Mouse (Mus musculus) WW6 (cell line): ENCODE data around the gene Acap1.
"Not testable (repeated sequence)": the region's sequence is repeated elsewhere in the genome, so short reads cannot be mapped to it uniquely, and the experiment has no call there.

ENCODE experiments used
- DNase-seq: peaks from one replicate; pipeline ENCODE4 v3.0.0-alpha.2; 2013; ENCODE audit warnings: low read depth, low spot score

Gene Acap1

DNA sequence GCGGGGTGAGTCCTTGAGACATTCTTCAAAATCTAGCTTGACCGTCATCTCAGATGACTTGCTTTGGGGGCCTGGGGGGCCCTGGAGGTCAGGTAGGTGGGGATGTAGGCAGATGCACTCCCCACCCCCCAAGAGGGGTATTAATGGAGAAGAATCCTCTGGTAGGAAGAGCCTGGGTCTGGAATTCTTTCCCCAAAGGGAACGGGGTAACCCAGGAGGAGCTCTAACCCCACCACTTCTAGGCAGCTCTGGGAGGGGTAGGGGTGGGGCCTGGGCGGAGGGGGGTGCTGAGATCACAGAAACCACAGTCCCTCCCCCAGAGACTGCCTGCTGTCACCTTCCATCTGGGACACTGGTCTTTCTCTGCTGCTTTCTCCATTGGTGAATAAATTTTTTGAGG lies at the start of gene Acap1:
TSS of gene Acap1 (minus strand) at position 249 of the 400 bp plus-strand sequence.
- DNase-seq, result no peak

DNA sequence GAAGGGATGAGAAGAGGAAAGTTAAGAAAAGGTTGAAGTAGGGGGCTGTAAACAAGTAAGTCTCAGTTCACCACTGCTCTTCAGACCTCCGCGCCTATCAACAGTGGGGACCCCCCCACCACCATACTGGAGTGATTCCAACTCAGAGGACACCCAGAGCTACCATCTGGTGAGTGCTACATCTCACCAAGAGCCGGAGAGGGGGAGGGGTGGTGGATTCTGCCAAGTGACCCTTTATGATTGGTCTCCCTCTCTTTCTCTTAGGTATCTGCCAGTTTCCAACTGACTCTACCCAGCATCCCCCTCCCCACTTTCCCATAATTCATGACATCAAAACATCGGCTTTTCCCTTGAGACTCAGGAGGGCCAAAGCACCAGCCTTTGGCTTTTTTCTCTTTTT lies 45.6 kb upstream of the Acap1 start:
- no peak for DNase-seq

DNA sequence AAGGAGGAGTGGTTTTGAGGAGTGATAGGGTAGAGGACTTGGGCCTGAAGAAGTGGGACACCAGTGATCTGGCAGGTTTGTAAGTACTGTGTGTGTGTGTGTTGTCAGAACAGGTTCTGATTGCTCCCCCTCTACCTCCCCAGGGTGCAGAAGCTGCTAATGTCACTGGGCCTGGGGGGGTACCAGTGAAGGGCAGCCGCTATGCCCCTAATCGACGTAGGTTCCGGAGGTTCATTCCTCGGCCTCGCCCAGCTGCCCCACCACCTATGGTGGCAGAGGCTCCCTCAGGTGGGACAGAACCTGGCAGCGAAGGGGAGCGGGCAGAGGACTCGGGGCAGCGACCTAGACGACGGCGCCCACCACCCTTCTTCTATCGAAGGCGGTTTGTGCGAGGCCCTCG lies 44.4 kb upstream of the Acap1 start:
- no peak for DNase-seq

DNA sequence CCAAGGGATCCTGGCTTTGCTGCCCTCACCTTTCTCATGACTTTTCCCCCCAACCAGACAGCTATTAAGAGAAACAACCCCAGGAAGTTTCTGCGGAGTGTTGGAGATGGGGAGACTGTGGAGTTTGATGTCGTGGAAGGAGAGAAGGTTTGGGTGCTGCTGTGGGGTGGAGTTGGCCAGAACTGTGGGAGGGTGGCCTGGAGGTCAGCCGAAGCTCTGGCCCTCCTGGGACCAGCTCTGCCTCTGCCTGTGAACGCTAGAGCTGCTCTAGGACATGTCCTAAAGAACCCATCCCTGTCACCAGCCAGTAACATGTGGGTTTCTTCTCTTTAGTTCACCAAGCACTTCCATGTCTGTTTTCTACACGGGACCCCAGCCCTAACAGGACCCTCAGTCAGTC lies 43.8 kb upstream of the Acap1 start:
- DNase-seq, result no peak

DNA sequence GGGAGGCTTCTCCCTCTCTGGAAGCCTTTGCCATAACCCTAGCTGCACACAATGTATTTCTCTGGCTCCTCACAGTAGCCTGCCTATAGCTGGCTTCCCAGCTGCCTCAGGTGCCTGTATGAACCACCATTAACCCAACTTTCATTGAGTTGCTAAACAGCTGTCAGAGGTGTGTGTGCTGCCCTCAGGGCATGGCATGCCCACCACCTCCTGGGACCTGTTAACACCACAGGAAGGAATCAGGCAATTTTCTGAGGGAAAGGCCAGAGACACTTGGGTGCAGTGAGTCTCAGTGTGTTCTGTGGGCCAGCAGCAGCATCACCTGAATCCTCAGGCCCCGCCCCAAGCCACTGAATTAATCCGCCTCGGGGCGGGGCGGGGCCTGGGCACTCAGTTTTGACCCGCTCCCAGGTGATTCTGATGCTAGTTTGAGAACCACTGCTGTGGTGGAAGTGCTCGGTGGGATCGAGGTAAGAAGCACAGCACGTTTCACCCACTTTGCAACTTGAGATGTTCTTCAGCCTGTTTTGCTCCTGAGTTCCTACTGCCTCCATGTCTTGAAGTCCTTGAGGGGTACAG lies 43.2 kb upstream of the Acap1 start:
- no peak for DNase-seq

DNA sequence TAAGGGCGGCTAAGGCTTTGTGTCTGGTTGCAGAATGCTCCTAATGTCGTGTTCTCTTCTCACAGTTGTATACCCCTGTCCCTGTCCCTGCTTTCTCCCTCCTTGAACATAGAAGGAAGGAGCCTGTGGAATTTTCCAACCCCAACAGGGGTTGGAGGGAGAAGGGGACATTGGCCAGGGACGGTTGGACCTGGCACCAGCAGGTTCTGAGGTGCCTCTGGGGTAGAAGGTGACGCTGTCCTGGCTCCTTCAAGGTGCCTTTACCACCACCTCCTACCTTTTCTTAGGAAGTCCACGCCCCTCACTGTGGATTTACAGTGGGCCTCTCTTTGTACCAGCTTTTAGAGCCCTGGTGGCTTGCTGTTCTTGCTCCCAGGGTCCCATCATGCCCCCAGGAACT lies 42.5 kb upstream of the Acap1 start:
- no peak for DNase-seq

DNA sequence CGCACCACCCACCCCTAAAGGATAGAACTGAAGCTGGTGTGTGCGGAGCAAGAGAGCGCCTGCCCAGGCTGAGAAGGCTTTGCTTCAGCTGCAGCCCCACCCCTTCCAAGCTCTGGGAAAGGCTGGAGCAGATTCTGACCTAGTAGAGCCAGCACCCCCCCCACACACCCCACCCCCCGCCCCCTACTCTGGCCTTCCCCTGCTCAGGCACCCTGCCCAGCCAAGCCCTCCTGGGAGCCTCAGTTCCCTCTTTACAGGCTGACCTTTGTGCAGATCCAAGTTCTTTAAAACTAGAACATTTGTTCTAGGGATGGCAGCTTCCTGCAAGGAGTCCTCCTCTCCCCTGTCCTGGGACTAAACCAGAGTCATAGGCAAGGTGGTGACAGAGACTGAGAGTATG lies 42.0 kb upstream of the Acap1 start:
- no peak for DNase-seq

DNA sequence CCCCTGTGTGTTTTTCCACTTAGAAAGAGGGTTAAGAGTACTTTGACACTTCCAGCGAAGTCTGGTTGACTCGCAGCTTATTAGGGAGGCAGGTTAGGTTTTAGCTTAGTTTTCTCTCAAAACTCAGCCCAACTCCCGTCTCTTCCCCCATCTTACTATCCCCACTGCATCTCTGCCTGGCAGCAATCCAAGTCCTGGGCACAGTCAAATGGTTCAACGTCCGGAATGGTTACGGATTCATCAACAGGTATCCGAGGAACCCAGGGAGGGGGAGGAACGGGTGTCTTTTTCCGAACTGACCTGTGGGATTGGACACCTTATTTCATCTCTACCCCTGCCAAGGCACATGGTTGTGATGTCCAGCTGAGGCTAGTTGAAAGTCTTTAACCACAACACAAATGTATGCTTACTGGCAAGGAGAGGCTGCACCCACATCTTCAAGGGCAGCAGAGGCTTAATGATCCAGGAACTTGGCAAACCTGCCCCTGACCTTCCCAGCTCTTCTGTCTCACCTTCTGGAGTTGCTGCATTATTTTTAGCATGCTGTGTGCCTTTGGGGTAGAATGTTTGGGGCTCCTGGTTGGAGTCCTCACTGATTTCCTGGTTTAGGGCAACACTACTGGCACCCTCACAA lies 41.5 kb upstream of the Acap1 start:
- DNase-seq, result no peak

DNA sequence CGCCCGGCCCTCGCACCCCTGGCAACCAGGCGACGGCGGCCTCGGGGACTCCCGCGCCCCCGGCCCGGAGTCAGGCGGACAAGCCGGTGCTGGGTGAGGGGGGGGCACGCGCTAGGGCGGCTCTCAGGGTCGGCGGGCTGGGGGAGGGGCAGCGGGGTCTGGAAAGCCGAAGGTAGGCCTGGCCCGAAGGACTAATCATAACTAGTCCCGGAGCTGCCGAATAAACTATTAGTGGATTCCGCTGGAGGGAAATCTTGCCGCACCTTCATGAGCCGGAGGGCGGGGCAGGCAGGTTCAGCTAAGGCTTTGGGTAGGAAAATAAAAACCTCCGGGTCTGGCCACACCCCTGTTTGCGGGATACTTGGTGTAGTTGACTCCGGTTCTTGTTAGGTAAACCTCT lies 40.8 kb upstream of the Acap1 start:
- DNase-seq, result no peak

DNA sequence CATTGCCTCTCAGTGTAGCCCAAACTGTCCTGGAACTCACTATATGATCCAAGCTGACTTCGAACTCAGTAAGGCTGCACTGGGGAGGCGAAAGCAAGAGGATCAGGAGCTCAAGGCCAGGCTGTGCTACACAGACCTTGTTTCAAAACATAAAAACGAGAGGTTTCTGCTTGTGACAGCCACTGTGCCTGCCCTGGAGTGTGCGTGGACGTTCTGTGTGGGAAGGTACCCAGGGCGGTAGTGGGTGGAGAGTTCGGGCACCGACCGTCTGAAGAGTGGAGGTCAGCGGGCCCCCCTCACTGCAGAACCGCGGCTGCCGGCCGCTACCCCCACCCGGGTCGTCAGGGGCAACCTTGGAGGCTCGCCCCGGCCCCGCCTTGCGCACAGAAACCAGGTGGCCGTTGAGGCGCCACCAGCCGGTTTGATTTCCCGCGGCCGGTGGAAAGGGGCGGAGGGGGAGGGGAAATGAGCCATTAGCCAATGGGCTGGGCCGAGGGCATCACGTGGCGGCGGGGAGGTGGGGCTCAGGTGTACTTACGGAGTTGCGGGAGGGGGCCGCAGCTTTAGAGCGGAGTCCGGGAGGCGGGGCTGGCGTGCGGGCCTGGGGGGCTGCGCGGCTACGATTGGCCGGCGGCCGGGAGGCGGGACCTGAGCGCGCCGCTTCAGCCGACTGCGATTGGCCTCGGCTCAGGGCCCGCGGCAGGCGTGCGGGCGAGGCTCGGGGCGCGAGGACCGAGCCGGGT lies 40.0 kb upstream of the Acap1 start, which contains the start of gene Ybx2:
TSS of gene Ybx2 (plus strand) at position 660 of the 743 bp plus-strand sequence.
- DNase-seq, result peak; percentile 94

DNA sequence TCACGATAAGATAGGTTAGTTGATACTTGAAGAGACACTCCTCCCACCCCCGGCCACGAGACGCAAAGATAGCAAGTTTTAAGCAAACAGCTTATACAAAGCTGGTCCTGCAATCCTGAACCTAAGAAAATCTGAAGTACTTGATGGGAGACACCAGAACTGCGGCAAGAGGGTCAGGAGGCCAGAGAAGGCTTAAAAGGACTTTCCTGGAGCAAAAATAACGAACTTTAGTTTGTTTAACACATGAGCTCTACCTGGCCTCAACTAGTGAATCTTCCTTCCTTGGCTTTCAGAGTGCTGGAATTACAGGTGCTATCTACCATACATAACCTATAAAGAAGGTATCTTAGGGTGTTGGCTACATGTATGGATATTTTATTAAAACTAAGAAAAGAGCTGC lies 39.3 kb upstream of the Acap1 start:
- DNase-seq, result no peak

DNA sequence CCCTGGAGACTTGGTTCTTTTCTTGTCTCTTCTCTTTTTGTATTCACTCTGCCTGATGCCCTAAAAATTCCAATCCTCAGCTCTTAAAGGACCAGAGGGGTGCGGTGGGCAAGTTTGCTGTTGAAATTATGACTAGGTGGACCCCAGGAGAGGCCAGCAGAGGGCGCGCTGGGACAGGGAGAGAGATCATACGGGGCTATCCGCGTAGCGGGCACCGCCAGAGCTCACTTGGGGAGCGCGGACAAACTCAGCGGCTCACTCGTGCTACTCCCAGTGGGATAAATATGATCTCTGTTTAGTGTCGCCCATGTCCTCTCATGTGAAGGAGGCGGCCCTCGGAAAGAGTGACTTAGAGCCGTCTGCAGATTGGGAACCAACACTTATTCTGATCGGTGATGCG lies 38.8 kb upstream of the Acap1 start:
- peak; percentile 89 for DNase-seq

DNA sequence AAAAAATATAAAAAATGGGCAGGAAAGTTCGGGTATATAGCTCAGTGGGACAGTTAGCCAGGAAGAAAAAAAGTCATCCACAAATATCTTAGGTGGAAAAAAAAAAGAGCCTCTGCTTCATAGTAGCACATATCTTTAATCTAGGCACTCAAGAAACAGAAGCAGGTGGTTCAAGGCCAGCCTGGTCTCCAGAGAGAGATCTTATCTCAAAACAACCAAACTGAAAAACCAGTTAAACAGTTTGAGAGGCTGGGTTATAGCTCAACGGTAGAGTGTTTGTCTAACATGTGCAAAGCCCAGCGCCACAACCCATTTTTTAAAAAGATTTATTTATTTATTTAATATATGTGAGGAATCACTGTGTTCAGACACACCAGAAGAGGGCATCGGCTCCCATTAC lies 37.7 kb upstream of the Acap1 start:
- DNase-seq, result no peak

DNA sequence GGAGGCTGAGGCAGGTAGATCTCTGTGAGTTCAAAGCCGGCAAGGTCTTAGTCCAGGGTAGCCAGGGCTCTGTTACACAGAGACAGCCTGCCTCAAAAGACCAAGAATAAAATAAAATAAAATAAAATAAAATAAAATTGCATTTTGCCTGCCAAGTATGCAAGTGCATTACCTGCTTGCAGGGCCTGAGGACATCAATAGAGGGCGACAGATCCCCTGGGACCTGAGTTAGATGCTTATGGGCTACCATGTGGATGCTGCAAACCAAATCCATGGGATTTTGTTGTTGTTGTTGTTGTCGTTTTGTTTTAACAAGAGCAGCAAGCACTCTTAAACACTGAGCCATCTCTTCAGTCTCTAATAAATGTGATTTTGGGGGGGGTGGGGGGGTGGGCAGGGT lies 36.9 kb upstream of the Acap1 start:
- DNase-seq, result no peak

DNA sequence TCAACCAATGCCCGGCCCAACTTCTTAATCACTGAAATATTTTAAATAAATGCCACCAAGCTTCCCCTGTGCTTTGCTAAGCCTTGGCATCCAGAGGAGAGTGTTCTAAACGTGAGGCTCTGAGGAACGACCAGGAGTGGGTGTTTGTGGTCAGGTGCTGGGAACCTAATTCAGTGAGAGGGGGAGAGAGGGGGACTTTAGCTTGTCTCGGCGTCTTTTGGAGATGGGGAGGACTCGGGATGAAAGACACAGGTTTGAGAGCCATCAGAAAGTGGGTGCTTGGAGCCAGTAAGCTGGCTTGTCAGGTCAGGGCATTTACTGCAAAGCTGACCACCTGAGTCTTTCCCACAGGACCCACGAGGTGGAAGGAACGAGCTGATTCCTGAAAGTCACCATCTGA lies 36.4 kb upstream of the Acap1 start:
- DNase-seq, result no peak

DNA sequence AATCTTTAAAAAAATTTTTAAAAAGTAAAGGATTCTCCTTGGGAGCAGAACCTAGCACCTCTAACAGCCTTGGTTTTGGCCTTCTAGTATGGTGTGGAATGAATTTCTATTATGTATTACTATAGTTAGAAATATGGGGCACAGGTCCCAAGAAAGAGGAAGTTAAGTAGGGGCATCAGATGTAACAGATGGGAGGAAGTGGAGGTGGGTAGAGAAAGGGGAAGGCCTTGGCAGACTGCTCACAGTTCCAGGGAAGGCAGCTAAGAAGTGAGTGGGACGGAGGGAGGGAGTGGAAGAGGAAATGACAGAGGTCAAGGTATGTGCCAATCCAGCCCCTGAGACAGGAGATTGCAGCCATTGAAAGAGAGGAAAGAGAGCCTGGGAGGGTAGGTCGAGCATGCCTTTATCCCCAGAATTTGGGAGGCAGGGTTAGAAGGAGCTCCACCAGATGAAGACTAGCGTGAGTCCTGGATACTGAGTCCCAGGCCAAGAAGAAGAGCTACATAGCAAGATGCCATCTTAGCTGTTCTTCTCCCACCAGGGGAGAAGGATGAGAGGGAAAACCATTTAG lies 35.7 kb upstream of the Acap1 start:
- DNase-seq, result no peak

DNA sequence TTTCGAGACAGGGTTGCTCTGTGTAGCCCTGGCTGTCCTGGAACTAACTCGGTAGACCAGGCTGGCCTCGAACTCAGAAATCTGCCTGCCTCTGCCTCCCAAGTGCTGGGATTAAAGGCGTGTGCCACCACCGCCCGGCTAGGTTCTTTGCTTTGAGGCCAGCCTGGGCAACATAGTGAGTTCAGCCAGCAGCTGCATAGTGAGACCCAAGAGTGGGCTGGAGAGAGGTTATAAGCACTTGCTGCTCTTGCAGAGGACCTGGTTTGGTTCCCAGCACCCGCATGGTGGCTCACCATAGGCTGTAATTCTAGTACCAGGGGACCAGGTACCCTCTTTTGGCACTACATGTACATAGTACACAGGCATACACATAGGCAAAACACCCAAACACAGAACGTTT lies 34.8 kb upstream of the Acap1 start:
- DNase-seq, result not testable (repeated sequence)

DNA sequence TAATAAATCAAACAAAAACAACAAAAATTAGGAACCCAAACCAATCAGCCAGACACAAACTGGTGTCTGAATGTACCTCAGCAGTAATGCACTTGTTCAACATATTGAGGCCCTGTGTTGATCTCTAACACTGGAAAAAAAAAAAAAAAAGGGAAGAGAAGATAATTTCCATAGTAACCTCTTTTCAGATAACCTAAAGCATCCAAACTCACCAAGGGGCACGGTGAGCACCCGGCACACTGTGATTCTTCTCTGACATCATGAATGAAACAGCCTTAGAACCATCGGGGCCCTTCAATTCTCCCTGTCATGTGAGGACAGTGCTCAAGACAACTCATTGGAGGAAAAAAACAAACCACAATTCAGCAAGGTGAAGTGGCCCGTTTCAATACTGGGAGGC lies 34.4 kb upstream of the Acap1 start:
- DNase-seq, result no peak

DNA sequence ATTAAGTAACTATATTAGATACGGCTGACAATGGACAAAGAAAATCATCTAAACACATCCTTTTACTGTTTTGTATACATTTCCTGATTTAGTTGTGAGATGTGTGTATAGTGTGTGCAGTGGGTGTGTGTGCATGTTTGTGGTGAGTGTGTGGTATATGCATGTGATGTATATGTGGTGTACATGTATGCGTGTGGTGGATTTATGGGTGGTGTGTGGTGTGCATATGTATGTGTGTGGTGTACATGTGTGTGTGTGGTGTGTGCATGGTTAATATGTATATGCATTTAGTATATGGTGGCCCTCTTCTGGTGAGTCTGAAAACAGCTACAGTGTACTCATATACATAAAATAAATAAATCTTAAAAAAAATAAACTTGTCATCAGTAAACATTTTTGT lies 32.2 kb upstream of the Acap1 start:
- no peak for DNase-seq

DNA sequence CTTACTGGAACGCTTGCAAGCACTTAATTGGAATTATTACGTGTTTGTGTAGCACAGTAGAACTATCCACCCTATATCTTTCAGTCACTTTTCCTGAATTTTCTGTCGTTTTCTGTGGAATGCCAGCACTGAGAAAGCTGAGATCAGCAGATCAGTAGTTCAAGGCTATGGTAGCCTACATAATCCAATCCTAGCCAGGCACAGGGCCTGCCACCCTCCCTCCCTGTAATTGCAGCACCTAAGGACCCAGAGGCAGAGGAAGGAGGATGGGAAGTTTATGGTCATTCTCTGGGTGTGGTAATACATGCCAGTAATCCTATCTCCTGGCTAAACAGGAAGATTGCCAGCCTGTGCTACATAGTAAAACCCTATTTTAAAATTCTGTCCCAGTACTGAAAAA lies 27.5 kb upstream of the Acap1 start:
- DNase-seq, result no peak

DNA sequence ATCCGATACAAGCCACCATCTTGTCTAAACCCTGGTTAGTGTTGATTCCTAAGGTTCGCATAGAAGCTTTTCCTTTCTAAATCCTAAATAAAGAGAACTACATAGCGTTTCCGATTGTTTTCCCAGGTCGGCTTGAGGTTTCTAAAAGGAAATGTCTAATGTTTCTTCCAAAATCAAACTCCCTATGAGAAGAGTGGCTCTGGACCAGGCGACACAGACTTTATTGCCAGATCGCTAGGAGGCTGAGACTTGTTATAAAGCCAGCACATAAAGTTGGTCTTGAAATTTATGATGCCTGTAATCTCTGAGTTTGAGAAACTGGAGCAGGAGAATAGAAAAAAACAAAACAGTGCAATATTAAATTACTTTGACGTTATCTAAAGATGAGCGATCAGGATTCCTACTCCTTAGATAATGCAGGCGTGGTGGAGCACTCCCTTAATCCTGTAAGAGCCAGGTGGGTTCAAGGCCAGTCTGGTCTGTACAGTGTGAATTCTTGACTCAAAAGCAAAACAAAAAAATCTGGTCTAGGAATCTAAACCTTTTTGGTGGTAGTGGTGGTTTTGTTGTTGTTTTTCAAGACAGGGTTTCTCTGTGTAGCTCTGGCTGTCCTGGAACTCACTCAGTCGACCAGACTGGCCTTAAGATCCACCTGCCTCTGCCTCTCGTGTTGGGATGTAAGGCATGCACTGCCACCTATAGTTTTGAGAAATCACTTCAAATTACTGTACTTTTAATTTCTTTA lies 26.8 kb upstream of the Acap1 start:
- no peak for DNase-seq
